Mouse (Mus musculus) gastrocnemius, adult 18-20 months (tissue): ENCODE results near the gene Hdgfl2. TPM values are rescaled to one million over a fixed set of nuclear protein-coding genes. Genes with fewer than 3 reads are reported as not detected.

Source experiments
- DNase-seq: peaks from one replicate; pipeline ENCODE4 v3.0.0; 2021; ENCODE audit warnings: low spot score
- total RNA-seq, 2 experiments: library from RNA; stranded (reverse); gene quantifications; 2 replicates each; pipeline ENCODE4 v1.2.3; 2021

The Hdgfl2 gene
- total RNA-seq, 2 experiments from 2014 or later = 23.2 to 25.5 TPM

DNA sequence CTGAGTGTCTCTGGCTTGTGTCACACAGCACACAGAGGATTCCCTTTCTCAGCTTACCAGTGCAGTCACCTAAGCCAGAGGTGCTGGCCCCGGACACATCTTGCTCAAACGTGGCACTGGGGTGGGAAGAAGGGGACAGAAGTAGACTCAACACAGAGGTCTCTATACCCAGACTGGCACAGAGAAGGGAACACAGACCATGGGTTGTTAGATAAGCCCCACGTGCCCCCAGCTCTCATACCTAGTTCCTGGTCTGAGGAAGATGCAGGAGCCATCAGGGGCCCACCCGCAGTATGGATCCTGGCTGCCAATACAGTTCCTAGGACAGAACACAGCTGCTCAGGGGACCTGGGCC lies 45.8 kb downstream of the Hdgfl2 start:
- DNase-seq = no peak

DNA sequence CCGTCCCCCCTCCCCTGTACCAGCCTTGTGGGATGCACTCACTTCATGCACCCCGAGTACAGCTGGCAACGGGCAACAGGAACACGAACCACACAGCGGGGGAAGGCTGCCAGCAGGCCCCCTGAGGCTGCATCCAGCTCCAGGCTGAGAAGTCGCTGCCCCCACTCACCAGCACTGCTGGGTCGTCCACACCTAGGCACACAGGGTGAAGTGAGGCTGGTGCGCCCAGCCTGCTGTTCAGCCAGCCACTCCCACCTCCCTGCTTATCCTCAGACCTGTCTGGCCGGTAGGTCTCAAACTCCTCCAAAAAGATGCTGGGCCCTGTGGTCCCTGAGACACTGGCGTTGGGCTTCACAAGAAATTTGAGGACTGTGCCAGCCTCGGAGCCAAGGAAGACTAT lies 46.7 kb downstream of the Hdgfl2 start:
- DNase-seq = no peak

DNA sequence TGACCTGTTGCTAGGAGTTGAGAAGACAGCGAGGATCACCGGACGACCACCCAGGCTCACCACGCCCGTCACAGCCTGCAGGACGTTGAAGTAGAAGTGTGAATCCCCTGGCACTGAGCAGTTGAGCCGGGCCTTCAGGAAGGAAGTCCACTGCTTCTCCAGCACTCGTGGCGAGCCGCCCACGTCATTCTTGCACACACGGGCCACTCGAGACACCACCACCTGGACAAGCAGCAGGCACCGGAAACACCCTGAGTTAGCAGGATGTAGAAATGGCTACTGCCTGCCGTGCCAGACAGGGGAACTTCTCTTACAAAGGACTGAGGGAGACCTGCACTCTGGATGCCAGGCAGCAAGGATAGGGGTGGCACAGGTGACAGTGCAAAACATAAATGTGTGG lies 48.8 kb downstream of the Hdgfl2 start:
- no peak for DNase-seq

DNA sequence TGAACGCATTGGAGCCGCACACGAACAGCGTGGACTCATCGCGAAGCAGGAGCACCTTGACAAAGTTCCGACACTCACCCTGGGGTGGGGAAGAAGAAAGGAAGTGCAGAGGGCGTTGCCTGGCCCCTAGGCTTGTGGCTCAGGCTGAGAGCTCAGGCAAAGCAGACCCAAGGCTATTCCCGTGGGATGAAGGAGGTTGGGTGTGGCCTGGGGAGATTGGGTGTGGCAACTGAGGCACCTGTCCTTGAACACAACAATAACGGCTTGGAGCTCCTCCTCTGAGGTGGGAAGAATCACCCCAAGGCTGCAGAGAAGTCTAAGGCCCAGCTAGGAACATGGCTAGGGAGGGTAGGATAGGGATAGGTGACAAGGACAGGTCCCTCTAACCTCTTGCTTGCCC lies 51.7 kb downstream of the Hdgfl2 start:
- DNase-seq = no peak

DNA sequence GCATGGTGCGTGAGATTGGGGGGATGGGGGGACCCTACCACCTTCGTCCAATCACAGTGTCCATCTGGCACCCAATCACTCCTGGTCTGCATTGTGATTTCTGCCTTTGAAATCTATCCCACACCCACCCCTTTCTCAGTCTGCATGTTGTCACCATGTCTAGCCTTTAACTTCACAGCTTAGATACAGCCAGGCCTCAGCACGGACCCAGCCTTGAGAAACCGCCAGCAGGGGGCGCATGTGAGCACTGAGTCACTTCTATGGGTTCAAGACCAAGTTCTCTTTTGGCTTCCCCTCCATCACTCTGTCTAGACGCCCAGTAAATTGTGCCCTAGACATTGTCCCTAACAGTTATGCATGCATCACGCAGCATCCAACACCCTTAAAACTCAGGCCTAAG lies 52.4 kb downstream of the Hdgfl2 start:
- DNase-seq = peak; percentile 56

DNA sequence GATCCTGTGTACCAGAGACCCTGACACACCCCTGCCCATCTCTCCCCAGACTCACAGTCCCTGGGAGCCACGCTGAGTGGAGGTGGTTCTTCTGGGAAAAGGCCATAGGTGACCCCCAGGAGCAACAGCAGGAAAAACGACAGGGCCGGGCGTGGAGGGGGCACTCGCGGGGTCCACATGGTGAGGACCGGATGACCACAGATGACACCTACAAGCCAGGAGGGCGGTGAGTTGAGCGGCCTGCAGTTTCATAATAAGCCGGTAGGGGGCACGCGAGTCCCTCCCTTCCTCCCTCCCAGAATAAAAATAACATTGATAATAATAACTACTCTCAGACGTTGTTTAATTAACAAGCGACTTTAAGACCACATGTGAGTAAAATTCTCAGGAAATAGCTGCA lies 53.2 kb downstream of the Hdgfl2 start:
- peak; percentile 70 for DNase-seq

DNA sequence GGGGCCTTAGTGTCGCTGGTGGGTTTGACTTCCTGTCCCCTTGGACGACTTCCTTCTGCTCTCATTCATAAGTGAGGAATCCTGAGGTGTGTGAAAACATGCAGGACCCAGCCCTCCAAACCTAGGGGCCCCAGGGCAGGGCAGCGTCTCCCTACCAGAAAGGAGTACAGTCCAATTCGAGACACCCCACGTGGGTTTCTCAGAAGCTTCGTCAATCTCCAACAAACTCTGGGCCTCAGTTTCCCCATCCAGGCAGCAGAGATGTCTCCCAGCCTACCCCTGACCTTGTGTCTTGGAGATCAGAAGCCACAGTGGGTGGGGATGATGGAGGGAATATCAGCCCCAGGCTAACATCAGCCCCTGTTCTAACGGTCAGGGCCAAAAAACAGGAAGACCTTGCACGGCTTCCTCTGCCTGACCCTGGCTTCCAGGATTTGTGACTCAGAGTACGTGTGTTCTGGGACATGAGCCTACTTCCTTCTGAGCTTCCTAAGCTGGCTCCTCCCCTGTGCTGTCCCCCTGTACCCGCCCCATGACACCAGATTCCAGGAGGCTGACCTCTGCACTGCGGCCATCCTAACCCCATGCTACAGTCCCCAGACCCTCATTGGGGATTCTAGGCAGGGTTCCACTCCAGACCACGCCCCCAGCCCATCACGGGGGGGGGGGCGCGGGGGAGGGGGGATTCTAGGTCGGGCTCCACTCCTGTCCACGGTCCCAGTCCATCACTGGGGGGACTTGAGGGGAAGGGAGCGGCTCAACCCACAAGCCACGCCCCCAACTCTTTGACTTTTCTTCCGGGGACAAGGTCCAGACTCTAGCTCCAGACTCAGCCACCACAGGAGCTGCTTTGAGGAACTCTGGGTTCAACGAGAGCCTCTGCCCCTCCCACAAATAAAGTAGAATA lies 54.3 kb downstream of the Hdgfl2 start:
- peak; percentile 78 for DNase-seq

DNA sequence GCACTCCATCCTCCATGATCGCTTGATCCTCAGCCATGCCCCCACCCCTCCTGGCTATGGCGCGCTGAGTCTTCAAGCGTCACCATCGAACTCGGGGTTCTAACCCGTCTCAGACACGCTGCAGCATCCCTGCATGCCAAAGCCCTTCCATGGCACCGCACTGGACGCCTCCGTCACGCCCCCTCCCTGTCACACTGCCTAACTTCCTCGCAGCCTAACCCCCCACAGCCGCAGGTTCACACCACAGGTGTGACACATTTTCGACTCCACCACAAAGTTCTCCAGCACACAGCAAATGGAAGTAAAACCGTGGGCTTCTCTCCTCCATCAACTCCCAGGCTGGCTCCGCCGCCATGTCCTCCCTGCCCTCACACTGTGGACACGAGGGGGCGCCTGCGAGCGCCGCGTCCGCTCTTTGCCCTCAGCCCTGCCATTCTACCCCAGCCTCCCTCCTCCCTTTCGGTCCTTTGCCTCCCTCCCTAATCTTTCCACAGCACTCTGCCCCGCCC lies 55.1 kb downstream of the Hdgfl2 start:
- DNase-seq = peak; percentile 74

DNA sequence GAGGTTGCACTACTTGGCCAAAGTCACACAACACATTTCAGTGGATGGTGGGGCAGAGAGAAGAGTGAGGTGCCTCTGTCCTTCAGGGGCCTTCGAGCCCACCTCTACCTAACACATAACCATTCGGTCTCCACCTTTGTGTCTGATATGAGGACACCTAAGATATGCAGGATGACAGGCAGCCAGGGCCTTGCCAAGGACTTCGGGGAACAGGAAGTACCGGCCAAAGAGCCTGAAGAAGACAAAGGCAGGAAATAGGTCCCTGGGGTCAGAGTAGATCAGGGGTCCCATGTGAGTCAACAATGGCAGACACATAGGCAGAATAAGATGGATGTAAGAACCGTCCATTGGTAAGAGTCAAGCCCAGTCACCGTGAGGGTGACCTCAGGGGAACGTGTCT lies 57.1 kb downstream of the Hdgfl2 start:
- DNase-seq = no peak

DNA sequence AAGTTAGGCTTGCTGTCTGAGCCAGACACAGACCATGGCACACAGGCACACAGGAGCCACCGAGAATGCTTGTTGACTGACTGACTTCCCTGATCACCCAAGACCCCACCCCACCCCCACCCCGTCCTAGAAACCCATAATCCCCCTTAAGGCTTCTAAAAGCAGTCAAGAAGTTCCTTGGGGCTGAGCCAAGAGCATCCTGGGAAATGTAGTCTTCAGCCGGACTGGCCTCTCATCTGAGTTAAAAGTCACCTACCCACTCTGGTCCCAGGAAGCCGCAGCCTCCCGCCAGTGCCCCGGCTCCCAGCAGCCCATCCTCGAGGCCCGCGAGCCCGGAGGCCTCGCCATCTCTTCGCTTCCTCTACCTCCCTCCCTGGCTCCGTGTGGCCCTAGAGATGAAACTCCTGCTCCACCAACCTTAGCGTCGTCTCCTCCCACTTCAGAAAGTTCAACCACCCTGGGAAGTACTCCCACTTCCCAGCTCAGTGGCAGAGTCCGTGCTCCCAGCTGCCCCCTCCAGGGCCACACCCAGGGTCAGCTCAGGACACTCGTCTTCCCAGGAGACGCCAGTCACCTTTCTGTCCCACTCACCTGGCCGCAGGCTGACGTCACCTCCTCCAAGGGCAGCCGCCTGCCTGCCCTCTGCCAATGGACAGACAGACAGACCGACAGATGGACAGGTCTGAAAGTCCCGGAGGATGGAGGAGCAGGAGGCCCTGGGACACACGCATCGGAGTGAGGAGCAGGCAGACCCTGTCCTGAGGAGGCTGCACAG lies 58.6 kb downstream of the Hdgfl2 start:
- DNase-seq = no peak

DNA sequence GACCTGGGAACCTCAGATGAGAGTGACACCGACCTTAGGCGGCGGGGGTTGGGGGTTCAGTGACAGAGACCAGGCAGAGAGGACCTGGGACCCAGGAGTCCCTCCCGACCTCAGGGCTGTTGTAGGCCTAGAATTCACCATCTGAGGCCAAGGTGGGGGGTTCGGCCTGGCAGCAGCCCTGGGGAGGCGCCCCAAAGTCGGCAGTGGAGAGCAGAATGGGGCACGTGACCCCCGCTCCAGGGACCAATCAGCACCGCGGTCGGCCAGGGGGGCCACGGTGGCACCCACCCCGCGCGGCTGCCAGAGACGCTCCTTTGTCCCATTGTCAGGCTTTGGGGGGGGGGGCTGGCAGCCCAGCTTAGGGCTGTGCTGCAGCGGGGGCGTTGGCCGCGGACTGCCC lies 59.9 kb downstream of the Hdgfl2 start:
- DNase-seq = no peak

DNA sequence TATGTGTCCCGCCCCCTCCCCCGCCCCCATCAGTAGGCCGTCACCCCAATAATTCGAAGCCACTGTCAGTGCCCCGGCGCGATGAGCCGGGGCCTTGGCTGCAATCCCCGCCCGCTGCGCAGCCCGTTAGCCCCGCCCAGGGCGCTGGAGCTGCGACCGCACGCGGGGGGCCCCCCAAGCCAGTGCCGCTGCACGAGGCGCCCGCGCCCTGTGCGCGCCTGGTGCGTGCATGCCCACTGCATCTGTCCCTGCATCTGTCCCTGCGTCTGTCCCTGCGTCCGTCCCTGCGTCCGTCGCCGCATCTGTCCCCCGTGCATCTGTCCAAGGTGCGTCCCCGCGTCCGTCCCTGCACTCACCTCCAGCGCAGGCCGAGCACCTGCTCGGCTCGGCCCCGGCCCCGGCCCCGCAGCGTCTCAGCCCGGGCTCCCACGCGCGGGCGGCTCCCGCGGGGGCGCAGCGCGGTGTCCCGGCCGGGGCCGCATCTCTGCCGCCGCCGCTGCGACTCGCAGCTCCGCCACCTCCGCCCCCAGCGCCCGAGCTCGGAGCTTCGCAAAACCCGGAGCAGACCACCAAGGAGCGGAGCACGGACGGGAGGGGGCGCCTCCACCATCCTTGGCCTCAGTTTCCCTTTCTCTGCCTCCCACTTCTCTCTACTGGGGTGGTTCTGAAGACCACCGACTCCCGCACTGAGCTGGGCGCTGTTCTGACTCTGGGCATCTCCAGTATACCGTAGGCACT lies 60.6 kb downstream of the Hdgfl2 start, which contains the start of gene Sema6b:
Gene Sema6b (minus strand): TSS at position 486 of the 738 bp plus-strand sequence.
- no peak for DNase-seq

DNA sequence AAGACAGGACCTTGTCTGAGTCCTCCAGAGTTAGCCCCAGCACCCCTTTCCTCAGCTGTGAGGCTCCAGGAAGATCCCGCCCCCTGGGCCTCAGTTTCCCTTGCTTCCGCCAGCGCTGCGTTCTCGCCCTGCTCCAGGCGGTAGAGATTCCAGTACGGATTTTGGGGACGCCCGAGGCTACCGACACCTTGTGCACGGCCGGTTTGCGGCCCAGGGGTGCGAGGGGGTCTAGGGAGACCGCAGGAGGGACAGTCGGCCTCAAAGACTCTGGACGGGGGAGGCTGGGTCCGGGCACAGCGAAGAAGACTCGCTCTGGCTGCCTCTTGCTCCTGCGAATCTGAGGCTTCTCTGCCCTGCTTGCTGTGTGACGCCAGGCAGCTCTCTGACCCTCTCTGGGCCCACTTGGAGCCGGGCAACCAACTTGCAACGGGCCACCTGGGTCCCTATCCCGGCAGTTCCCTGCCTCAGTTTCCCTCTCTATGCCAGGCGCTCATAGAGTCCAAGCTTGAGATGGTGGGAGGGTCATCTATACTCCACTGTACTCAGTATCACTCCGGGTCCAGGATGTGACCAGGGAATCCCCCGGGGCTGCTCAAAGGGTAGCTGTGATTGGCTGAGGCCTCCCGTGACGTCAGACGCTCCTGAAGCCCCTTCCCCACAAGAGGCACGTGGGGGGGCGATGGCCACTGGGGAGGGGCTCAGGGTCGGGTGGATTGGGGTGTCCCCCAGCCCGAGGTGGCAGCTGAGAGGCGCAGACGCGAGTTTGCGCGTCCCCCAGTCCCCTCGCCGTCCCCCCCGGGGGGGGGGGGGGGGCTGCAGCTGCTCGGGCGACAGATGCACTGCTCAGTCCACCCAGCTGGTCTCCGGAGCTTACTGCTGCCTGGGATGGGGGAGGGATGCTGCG lies 62.5 kb downstream of the Hdgfl2 start:
- no peak for DNase-seq

DNA sequence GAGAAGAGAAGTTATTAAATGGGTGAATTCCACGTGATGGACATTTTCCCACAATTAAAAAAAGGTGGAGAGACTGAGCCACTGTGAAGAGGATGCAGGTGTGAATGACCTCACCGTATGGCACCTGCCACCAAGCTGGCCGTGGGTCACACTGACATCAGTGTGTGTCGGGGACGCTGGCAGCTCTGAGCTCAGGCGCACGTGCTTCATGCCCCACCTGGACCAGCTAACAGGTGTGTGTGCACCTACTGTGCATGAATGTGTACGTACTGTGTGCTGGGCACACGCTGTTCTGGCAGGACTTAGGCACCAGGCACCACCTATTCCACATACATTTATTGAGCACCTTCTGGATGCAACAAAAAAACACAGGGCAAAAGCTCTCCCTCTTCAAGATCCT lies 65.1 kb downstream of the Hdgfl2 start:
- DNase-seq = no peak

DNA sequence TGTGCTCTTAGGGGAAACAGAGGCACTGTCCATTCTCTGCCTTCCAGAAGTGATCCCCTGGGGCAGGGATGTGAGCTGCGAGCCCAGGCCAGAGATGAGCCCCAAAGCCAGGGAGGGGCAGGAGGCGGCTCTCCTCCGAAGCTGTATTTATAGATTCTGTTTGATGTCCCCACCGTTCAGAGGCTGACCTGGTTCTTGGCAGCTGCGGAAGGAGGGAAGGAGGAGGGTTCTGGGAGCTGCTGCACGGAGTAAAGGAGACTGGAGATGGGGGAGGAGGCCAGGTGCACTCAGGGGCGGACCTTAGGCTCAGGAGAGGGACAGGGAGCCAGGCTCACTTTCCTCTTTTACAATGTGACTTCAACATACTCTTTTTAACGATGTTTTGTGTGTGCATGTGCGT lies 66.7 kb downstream of the Hdgfl2 start:
- no peak for DNase-seq

DNA sequence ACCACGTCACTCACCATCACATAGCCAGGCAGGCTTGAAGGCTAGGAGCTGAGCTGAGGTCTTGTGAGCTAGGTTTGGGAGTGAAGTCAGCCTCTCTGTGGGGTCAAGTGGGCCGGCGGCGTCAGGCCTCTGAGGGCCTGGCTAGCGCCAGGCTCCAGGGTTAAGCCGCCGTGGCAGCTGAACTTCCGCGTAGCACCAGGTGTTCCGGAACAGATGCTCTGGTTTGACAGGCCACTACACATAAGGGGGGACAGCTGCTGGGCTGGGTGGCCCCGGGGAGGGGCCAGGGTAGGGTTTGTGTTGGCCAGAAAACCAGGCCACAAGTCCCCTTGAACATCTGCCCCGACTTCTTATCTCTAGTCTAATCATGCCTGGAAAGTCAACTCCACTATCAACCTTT lies 68.0 kb downstream of the Hdgfl2 start:
- no peak for DNase-seq

DNA sequence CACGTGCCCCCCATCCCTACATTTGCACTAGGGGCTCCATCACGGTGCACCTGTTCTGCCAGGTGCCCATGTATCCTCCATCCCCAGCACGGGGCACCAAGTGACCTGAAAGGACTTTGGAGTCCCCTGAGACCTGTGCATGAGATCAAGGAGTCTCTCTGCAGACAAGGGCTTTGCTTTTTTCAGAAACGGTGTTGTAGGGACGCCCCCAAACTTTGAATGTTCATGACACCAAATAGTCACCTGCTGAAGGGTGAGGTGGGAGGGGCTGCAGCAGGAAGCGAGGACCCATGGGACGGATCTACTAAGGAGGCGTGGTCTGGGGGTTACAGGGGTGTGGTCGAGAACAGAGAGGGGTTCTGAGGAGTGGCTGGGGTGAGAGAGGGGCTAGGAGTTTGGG lies 68.8 kb downstream of the Hdgfl2 start:
- no peak for DNase-seq

DNA sequence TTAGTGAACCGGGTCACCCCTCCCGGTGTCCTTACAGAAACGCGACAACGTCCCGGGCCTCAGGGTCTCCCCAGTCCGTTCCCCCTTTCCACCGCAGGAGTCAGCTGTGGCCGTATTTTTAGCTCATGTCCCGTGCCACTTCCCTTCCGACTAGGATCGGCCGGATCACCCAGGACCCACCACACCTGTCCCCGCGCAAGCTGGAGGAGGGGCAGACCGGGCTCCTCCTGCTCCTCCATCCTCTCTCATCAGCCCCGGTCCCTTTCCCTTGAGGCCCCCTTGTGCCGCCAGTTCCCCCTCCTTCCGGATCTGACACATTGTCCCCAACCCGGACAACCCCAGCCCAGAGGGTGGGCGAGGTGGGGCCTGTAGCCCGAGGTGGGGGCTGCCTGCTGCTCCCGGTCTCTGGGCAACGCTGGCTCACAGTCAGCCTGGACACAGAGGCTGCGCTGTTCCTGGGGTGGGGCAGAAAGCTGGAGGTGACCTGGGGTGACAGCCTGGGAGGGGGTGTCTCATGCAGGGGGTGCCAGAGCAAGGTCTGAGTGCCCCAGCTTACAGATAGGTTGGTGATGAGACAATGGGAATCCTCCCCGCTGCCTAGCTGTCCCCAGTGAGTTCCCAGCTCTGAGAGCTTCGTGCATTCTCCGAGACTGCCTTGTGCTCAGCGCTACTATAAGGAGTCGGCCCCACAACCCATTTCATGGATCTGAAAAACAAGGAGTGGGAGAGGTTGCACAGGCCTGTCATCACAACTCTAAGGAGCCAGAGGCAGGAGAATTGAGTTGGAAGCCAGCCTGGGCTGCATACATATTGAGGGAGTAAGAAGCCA lies 69.6 kb downstream of the Hdgfl2 start:
- no peak for DNase-seq

DNA sequence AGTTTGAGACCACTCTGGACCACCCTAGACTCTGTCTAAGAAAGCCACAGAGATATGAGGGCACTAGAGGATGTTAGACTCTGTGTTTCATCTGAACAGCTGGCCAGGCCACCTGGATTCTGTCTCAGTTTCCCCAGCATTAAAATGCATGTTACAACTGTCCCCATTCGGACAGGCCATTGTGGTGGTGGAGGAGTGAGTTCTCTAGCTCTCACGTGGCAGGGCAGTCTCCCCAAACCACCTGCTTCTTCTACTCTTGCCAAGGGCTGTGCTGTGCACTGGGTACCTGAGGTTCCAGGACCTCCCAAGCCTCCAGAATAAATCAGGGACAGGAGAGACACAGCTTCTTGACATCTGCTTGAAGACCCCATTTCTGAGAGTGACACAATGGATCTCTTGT lies 70.5 kb downstream of the Hdgfl2 start:
- no peak for DNase-seq
